Mouse (Mus musculus): ENCODE results near the gene Fra10ac1. TPM values are rescaled to one million over a fixed set of nuclear protein-coding genes. Genes with fewer than 3 reads are reported as not detected.

Fra10ac1 gene
- polyA plus RNA-seq, 1 experiment: 2.3 TPM

Other genes with a start within 250 kb of the Fra10ac1 start
- 12.8 and 13.6 TPM in 2 replicates for gene Myof, start 180.6 kb downstream of the Fra10ac1 start, polyA plus RNA-seq (2012; rRNA removed)
- gene Cep55, start 169.1 kb downstream of the Fra10ac1 start, polyA plus RNA-seq (2012; rRNA removed): 5.2 and 6.9 TPM in 2 replicates
- 12.4 and 22.7 TPM in 2 replicates for gene Ffar4, start 127.1 kb downstream of the Fra10ac1 start, polyA plus RNA-seq (2012; rRNA removed)
- gene Rbp4, start 98.9 kb downstream of the Fra10ac1 start, polyA plus RNA-seq (2012; rRNA removed): 13.0 and 15.4 TPM in 2 replicates
- gene Pde6c, start 91.4 kb downstream of the Fra10ac1 start, polyA plus RNA-seq (2012; rRNA removed): not detected in 2 replicates
- 0.05 and 0.15 TPM in 2 replicates for gene Lgi1, start 40.4 kb upstream of the Fra10ac1 start, polyA plus RNA-seq (2012; rRNA removed)
- gene Slc35g1, start 171.8 kb upstream of the Fra10ac1 start, polyA plus RNA-seq (2012; rRNA removed): 25.0 and 35.1 TPM in 2 replicates